Mouse (Mus musculus): ENCODE results near the gene Mfap5. TPM values are rescaled to one million over a fixed set of nuclear protein-coding genes. Genes with fewer than 3 reads are reported as not detected.
A peak's percentile ranks its signal among the peaks of the same experiment; 100 is the strongest.

The Mfap5 gene
- polyA plus RNA-seq, 1 experiment from 2014 or later: 8.8 TPM

DNA sequence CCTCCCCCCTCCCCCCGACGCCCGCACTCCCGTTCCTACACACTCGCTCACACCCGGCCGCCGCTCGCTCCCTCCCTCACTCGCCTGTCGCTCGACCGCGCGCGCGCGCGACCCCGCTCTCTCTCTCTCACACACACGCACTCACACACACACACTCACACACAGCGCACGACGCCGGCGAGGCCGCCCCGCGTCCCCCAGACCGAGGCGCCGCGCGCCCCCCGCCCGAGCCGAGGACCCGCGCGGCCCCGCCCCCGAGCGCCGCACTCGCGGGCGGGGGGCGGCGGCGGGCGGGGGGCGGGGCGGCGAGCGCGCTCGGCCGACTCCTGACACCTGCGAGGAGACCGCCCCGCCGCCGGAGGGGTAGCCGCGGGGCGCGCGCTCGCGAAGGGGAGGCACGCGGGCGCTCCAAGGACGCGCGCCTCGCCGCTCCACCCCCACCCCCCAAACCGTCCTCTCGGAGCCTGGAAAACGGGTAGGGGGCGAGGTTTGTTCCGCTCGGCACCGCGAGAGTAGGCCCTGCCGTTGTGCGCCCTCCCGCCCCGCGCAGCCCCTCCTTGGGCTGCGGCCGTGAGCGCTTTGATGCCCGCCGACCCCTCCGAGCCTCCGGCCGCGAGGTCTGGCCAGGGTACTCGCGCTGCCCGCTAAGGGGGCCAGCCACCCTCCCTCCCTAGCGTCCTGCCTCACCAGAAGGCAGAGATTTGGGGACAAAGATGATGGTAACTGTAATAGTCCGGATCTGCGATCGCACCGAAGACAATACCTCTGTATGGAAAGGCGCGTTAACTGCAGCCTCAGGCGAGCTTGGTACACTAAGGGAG is 19.1 kb upstream of the Mfap5 start:
- no peak overlapping the region for H3K27ac ChIP-seq (ENCODE audit: low read length)
- peak overlapping the region; percentile 72 for H3K9ac ChIP-seq (ENCODE audit: low read depth, low read length)
- peaks cover 7% of the 10 kb centered on the region; the same call in 1 of the 2 replicates for H3K27me3 ChIP-seq (replicated peaks; ENCODE audit: control insufficient read depth, insufficient read depth, low read length)
- no peaks in the 10 kb centered on the region for H3K9me3 ChIP-seq (ENCODE audit: control insufficient read depth, low read length)
- H3K4me3 ChIP-seq (ENCODE audit: low read length): peak overlapping the region; percentile 73
- H3K4me2 ChIP-seq (ENCODE audit: low read depth, low read length): peak overlapping the region; percentile 99
- WGBS: under 1% methylated on average over 66 of the region's 111 CpGs
- ATAC-seq: peak; percentile 72
- H3K4me1 ChIP-seq (ENCODE audit: control insufficient read depth, insufficient read depth, low read length): 0 out of 2 replicates have a peak, but pooled peaks cover 2% of the 10 kb centered on the region
- H3K36me3 ChIP-seq (ENCODE audit: control insufficient read depth, insufficient read depth, low read length): no peaks in the 10 kb centered on the region

DNA sequence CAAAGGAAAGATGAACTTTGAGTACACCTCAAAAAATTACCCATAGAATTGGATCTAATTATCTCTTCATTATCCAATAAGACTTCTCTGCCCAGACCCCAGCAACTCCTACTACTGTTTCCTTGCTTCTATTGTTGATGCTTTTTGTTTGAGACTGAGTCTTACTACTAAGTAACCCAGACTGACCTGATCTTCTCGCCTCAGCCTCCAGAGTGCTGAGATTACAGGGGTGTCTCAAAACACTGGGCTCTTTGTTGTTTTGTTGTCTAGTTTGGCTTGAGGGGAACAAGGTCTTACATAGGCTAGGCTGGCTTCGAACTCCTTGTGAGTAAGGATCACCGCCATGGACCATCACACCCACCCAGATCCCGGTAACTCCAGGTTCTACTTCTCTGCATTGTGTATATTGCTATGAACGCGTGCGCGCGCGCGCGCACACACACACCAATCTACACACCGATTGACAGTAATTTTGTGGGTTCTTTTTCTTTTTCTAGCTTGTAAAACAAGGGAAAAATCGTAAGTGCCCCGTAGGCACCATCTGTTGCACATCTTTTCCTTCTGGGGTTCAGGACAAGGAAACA is 14.6 kb upstream of the Mfap5 start:
- no peaks in the 10 kb centered on the region for H3K9me3 ChIP-seq (ENCODE audit: control insufficient read depth, low read length)
- H3K4me3 ChIP-seq (ENCODE audit: low read length): peak overlapping the region; percentile 53
- H3K4me1 ChIP-seq (ENCODE audit: control insufficient read depth, insufficient read depth, low read length): peaks cover 11% of the 10 kb centered on the region
- peaks cover 9% of the 10 kb centered on the region; the same call in 1 of the 2 replicates for H3K27me3 ChIP-seq (replicated peaks; ENCODE audit: control insufficient read depth, insufficient read depth, low read length)
- no peaks in the 10 kb centered on the region for H3K36me3 ChIP-seq (ENCODE audit: control insufficient read depth, insufficient read depth, low read length)
- ATAC-seq: no peak
- WGBS: 22% methylated on average over 15 of the region's 15 CpGs
- H3K9ac ChIP-seq (ENCODE audit: low read depth, low read length): peak overlapping the region; percentile 53
- peak overlapping the region; percentile 76 for H3K4me2 ChIP-seq (ENCODE audit: low read depth, low read length)
- H3K27ac ChIP-seq (ENCODE audit: low read length): no peak overlapping the region

DNA sequence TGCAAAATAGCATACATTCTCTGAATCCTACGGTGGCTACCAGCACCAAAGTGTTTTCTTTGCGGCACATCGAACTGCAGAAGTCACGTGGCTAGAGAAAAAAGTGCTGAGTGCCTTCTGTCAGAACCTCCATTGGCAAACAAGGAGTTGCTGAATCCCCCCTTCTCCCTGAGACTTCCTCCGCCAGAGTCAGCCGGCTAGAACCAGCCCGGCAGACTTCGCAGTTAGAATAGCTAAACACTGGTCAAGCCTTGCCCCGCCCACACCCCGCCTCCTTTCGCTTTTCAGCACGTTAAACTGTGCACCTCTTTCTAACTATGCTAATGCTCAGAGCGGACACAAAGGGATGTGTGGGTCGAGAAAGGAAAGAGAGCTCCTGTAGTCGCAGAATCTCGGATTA is 14.1 kb upstream of the Mfap5 start:
- H3K27me3 ChIP-seq (replicated peaks; ENCODE audit: control insufficient read depth, insufficient read depth, low read length): peaks cover 9% of the 10 kb centered on the region; the same call in 1 of the 2 replicates
- no peaks in the 10 kb centered on the region for H3K9me3 ChIP-seq (ENCODE audit: control insufficient read depth, low read length)
- ATAC-seq: peak; percentile 90
- H3K9ac ChIP-seq (ENCODE audit: low read depth, low read length): peak overlapping the region; percentile 53
- peak overlapping the region; percentile 76 for H3K4me2 ChIP-seq (ENCODE audit: low read depth, low read length)
- H3K27ac ChIP-seq (ENCODE audit: low read length): no peak overlapping the region
- under 1% methylated on average over 16 of the region's 16 CpGs for WGBS
- peak overlapping the region; percentile 53 for H3K4me3 ChIP-seq (ENCODE audit: low read length)
- H3K36me3 ChIP-seq (ENCODE audit: control insufficient read depth, insufficient read depth, low read length): no peaks in the 10 kb centered on the region
- peaks cover 13% of the 10 kb centered on the region for H3K4me1 ChIP-seq (ENCODE audit: control insufficient read depth, insufficient read depth, low read length)

DNA sequence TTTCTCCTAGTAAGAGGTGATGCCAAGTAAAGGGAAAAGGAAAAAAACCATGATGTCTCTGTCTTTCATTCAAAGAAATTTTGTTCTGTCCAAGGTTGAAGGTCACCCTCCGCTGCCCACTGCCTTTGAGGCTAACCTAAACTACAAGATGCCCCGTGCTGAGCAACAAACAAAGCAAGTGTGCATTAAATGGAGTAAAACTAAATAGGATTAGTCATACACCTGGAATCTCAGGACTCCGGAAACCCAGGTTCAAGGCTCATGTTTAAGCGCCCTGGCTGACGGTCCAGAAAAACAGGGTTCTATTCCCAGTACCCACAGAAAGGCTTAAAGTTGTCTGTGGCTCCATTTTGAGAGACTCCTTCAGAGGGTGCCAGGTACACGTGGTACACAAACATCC is 13.2 kb upstream of the Mfap5 start:
- Histone ChIP-seq H3K9ac (ENCODE audit: low read depth, low read length) (no peak overlapping the region), H3K4me3 (ENCODE audit: low read length) (no peak overlapping the region), H3K4me1 (ENCODE audit: control insufficient read depth, insufficient read depth, low read length) (peaks cover 13% of the 10 kb centered on the region), H3K9me3 (ENCODE audit: control insufficient read depth, low read length) (no peaks in the 10 kb centered on the region), H3K27me3 (replicated peaks; ENCODE audit: control insufficient read depth, insufficient read depth, low read length) (peaks cover 2% of the 10 kb centered on the region; the same call in 1 of the 2 replicates), H3K27ac (ENCODE audit: low read length) (no peak overlapping the region), H3K4me2 (ENCODE audit: low read depth, low read length) (no peak overlapping the region), H3K36me3 (ENCODE audit: control insufficient read depth, insufficient read depth, low read length) (no peaks in the 10 kb centered on the region)
- WGBS: 38% methylated on average over 6 of the region's 6 CpGs
- no peak for ATAC-seq

DNA sequence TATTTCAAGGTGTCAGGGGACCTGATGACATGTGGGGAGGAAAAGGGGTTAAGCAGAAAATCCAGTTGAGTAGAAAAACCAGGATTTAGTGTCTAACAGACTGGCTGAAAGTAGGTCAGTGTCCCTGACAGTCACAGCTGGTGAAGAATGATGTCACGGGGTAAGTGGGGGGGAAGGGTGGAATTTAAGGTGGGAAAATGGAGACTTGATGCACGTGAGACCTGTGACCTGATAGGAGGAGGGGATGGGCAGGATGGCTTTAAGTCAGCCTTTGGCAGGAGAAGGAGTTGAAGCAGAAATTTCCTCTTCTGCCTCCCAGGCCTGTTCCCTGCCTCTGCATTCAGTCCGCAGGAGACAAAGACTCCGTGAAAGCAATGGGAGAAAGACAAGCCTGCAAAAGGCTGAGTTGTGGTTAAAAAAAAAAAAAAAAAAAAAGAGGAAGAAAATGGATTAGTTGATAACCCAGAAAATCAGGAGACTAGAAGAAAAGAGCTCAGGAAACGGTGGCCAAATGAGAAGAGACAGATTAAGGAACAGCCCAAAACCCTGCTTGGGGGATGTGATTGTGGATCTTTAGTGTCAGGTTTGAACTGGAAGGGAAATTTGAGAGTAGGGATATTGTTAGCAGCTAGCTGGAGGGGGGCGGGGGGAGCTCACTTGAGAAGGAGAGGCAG is 11.7 kb upstream of the Mfap5 start:
- Histone ChIP-seq H3K9ac (ENCODE audit: low read depth, low read length) (no peak overlapping the region), H3K9me3 (ENCODE audit: control insufficient read depth, low read length) (no peaks in the 10 kb centered on the region), H3K27ac (ENCODE audit: low read length) (no peak overlapping the region), H3K27me3 (replicated peaks; ENCODE audit: control insufficient read depth, insufficient read depth, low read length) (peaks cover 2% of the 10 kb centered on the region; the same call in 1 of the 2 replicates), H3K4me1 (ENCODE audit: control insufficient read depth, insufficient read depth, low read length) (peaks cover 13% of the 10 kb centered on the region), H3K4me2 (ENCODE audit: low read depth, low read length) (no peak overlapping the region), H3K36me3 (ENCODE audit: control insufficient read depth, insufficient read depth, low read length) (no peaks in the 10 kb centered on the region), H3K4me3 (ENCODE audit: low read length) (no peak overlapping the region)
- no peak for ATAC-seq
- 62% methylated on average over 6 of the region's 6 CpGs for WGBS

DNA sequence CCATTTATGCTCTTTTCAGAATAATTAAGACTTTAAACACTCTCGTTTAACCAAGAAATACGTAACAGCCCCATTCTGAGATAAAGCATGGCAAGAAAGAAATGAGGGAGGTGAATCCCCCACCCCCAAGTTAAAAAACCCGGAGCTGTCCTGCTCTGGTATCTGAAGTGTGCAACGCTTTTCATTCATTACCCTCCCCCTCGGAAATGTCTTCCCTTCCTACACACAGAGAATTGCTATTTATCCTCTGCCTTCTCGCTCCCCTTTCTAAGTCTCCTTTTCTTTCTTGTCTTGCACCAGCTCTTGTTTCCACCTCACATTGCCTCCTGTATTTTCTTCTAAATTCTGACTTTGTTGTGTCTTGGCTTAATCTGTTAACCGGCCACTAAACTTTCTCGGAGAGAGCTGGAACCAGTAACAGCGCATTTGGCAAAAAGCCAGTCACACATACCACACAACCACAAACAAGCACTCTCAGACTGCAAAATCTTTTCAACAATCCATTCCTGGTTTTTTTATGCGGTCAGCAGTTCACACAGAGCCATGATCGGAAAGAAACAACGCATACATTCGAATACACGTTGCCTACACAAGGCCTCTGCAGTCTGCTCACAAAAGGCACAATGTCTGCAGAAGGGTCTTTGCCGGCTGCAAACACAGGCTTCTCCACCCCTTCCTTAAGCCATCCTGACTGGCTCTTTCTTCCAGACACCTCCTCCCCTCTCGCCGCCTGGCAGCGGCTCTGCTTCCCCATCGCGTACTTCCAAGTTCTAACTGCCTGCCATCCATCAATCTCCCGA is 10.4 kb upstream of the Mfap5 start:
- Histone ChIP-seq H3K4me3 (ENCODE audit: low read length) (peak overlapping the region; percentile 23; the same call in 1 of the 2 replicates), H3K4me2 (ENCODE audit: low read depth, low read length) (peak overlapping the region; percentile 32), H3K9ac (ENCODE audit: low read depth, low read length) (peak overlapping the region; percentile 26), H3K9me3 (ENCODE audit: control insufficient read depth, low read length) (no peaks in the 10 kb centered on the region), H3K27ac (ENCODE audit: low read length) (peak overlapping the region; percentile 20), H3K27me3 (replicated peaks; ENCODE audit: control insufficient read depth, insufficient read depth, low read length) (peaks cover 2% of the 10 kb centered on the region; the same call in 1 of the 2 replicates), H3K36me3 (ENCODE audit: control insufficient read depth, insufficient read depth, low read length) (no peaks in the 10 kb centered on the region), H3K4me1 (ENCODE audit: control insufficient read depth, insufficient read depth, low read length) (peaks cover 13% of the 10 kb centered on the region)
- WGBS: 15% methylated on average over 21 of the region's 21 CpGs
- ATAC-seq: peak; percentile 53

DNA sequence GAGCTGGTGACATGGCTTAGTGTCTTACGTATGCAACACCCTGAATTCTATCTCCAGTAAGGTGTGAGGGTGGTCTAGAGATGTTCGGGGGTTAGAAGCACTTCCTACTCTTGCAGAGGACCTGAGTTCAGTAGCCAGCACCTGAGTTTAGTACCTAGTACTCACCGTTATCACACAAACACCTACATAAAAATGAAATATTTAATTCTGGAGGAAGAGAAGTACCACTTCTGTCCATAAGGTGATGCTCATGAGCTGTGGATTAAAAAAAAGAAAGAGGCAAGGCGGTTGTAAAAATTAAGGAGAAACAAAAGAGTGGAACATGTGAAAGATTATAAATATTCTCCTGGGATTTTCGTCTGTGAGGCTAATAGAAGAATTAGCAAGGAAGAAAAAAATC is 9.1 kb upstream of the Mfap5 start:
- peaks cover 11% of the 10 kb centered on the region for H3K4me1 ChIP-seq (ENCODE audit: control insufficient read depth, insufficient read depth, low read length)
- no peaks in the 10 kb centered on the region for H3K9me3 ChIP-seq (ENCODE audit: control insufficient read depth, low read length)
- H3K27ac ChIP-seq (ENCODE audit: low read length): no peak overlapping the region
- peaks cover 2% of the 10 kb centered on the region; the same call in 1 of the 2 replicates for H3K27me3 ChIP-seq (replicated peaks; ENCODE audit: control insufficient read depth, insufficient read depth, low read length)
- no peak overlapping the region for H3K4me2 ChIP-seq (ENCODE audit: low read depth, low read length)
- ATAC-seq: no peak
- 35% methylated on average over 5 of the region's 5 CpGs for WGBS
- H3K4me3 ChIP-seq (ENCODE audit: low read length): no peak overlapping the region
- no peak overlapping the region for H3K9ac ChIP-seq (ENCODE audit: low read depth, low read length)
- H3K36me3 ChIP-seq (ENCODE audit: control insufficient read depth, insufficient read depth, low read length): no peaks in the 10 kb centered on the region

DNA sequence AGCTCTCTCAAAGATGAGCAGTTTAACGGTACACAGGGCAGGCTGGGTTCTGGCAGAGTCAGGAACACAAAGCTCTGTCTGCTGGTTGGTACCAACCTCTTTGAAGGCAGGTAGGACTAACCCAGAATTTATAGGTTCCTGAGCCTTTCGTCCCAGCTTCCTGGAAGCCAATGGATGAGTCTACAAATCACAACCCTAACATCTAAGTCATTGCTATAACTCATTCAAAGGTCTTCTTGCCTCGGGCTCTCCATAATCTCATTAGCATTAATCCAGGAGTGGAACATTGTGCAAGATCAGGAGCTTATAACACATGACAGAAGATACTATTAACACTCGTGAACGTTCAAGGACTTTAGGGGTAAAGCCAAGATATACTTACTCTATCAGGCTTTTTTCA is 7.0 kb upstream of the Mfap5 start, which contains the start of gene Rimklb:
TSS of gene Rimklb (minus strand) at position 101 of the 400 bp plus-strand sequence.
- Histone ChIP-seq H3K27ac (ENCODE audit: low read length) (no peak within 1 kb of the TSS), H3K4me3 (ENCODE audit: low read length) (no peak within 1 kb of the TSS), H3K9me3 (ENCODE audit: control insufficient read depth, low read length) (no peaks in the 10 kb centered on the region), H3K27me3 (replicated peaks; ENCODE audit: control insufficient read depth, insufficient read depth, low read length) (no peaks in the 10 kb centered on the region; the same call in 1 of the 2 replicates), H3K4me2 (ENCODE audit: low read depth, low read length) (no peak within 1 kb of the TSS), H3K36me3 (ENCODE audit: control insufficient read depth, insufficient read depth, low read length) (no peaks in the 10 kb centered on the region), H3K9ac (ENCODE audit: low read depth, low read length) (no peak within 1 kb of the TSS), H3K4me1 (ENCODE audit: control insufficient read depth, insufficient read depth, low read length) (peaks cover 8% of the 10 kb centered on the region; the same call in 1 of the 2 replicates)
- no peak for ATAC-seq
- WGBS: 77% methylated on average over 5 of the region's 5 CpGs
